Mouse (Mus musculus): ENCODE measurements around the gene Pcca. TPM values are rescaled to one million over a fixed set of nuclear protein-coding genes. Genes with fewer than 3 reads are reported as not detected.

Pcca gene
- polyA plus RNA-seq, 1 experiment = 7.2 TPM

- no peak for DNase-seq
- H3K4me1 ChIP-seq (replicated peaks; ENCODE audit: control insufficient read depth, insufficient read depth, low read length) = no peaks in the 10 kb centered on the region
- no peak overlapping the region for H3K4me3 ChIP-seq (ENCODE audit: control insufficient read depth, insufficient read depth, low read length)
- TF ChIP-seq CTCF (IDR thresholded peaks at IDR 0.05; ENCODE audit: borderline replicate concordance, control insufficient read depth, extremely low read depth, insufficient read depth, low read length, poor library complexity) (no peak), POLR2A (IDR thresholded peaks at IDR 0.05; ENCODE audit: control insufficient read depth, extremely low read depth, insufficient read depth, low read length, poor library complexity) (no peak)
- H3K27me3 ChIP-seq (ENCODE audit: control insufficient read depth, insufficient read depth, low read length) = no peaks in the 10 kb centered on the region
- WGBS = 100% methylated on average over 1 of the region's 1 CpGs
- no peaks in the 10 kb centered on the region for H3K36me3 ChIP-seq (ENCODE audit: control insufficient read depth, insufficient read depth, low read length)
- no peak overlapping the region for H3K27ac ChIP-seq (ENCODE audit: control insufficient read depth, insufficient read depth, low read length)
Measured at GRCm38 (mm10) chr14:122917676-122918075, 383.6 kb downstream of the Pcca start.

DNA sequence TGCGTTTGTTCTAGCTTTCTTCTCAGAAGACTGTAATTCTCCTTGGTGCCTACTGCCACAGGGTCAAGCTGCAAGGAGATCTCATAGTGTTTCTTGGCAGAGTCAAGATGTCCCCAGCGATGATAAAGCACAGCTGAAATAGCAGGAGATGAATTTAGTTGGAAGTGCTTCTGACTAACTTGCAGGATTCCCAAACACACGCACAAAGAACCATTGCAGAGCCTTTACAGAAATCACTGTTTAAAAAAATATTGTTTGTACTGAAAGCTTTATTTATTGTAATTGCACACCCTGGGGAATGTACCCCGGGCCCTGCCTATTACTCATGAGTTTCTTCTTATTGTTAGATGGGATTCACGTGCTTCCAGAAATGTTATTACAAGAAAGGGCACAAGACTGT is 385.9 kb downstream of the Pcca start:
- 95% methylated on average over 5 of the region's 5 CpGs for WGBS

GRCm38 (mm10) chr14:122936460-122936859 is 402.3 kb downstream of the Pcca start:
- Histone ChIP-seq H3K4me1 (replicated peaks; ENCODE audit: control insufficient read depth, insufficient read depth, low read length) (no peaks in the 10 kb centered on the region), H3K4me3 (ENCODE audit: control insufficient read depth, insufficient read depth, low read length) (no peak overlapping the region), H3K27ac (ENCODE audit: control insufficient read depth, insufficient read depth, low read length) (no peak overlapping the region), H3K27me3 (ENCODE audit: control insufficient read depth, insufficient read depth, low read length) (no peaks in the 10 kb centered on the region), H3K36me3 (ENCODE audit: control insufficient read depth, insufficient read depth, low read length) (no peaks in the 10 kb centered on the region)
- 95% methylated on average over 1 of the region's 1 CpGs for WGBS
- TF ChIP-seq POLR2A (IDR thresholded peaks at IDR 0.05; ENCODE audit: control insufficient read depth, extremely low read depth, insufficient read depth, low read length, poor library complexity) = no peak
- TF ChIP-seq CTCF (IDR thresholded peaks at IDR 0.05; ENCODE audit: borderline replicate concordance, control insufficient read depth, extremely low read depth, insufficient read depth, low read length, poor library complexity) = no peak
- DNase-seq = no peak

More for the DNA sequence above, 385.9 kb downstream of the Pcca start:
- Histone ChIP-seq H3K27me3 (ENCODE audit: control insufficient read depth, insufficient read depth, low read length) (no peaks in the 10 kb centered on the region), H3K36me3 (ENCODE audit: control insufficient read depth, insufficient read depth, low read length) (no peaks in the 10 kb centered on the region), H3K4me1 (replicated peaks; ENCODE audit: control insufficient read depth, insufficient read depth, low read length) (no peaks in the 10 kb centered on the region), H3K27ac (ENCODE audit: control insufficient read depth, insufficient read depth, low read length) (no peak overlapping the region), H3K4me3 (ENCODE audit: control insufficient read depth, insufficient read depth, low read length) (no peak overlapping the region)
- DNase-seq = no peak
- TF ChIP-seq CTCF (IDR thresholded peaks at IDR 0.05; ENCODE audit: borderline replicate concordance, control insufficient read depth, extremely low read depth, insufficient read depth, low read length, poor library complexity) = no peak
- TF ChIP-seq POLR2A (IDR thresholded peaks at IDR 0.05; ENCODE audit: control insufficient read depth, extremely low read depth, insufficient read depth, low read length, poor library complexity) = no peak

Other genes with a start within 250 kb of the Pcca start
- gene Gm5089, start 83.2 kb upstream of the Pcca start, polyA plus RNA-seq (2012; rRNA removed) = not detected in 2 replicates
- not detected in 2 replicates for gene Zic5, start 68.6 kb upstream of the Pcca start, polyA plus RNA-seq (2012; rRNA removed)
- gene Zic2, start 58.9 kb upstream of the Pcca start, polyA plus RNA-seq (2012; rRNA removed) = not detected in 2 replicates
- not detected in 2 replicates for gene Gm10837, start 43.7 kb upstream of the Pcca start, polyA plus RNA-seq (2012; rRNA removed)

Measured in thymus, adult 2 months (tissue).